Mouse (Mus musculus) lung, adult 18-20 months (tissue): ENCODE data around the gene Usb1.

Experiments used
- DNase-seq, 2 experiments: peaks; one replicate each; pipeline ENCODE4 v3.0.0; 2022; ENCODE audit warnings: mixed read lengths in 2 of 2

Usb1 gene

GRCm38 (mm10) chr8:95331720-95332436 lies at the start of gene Usb1, which contains the start of gene Zfp319:
TSS of gene Usb1 (plus strand) at chr8:95332284.
TSS of gene Zfp319 (minus strand) at chr8:95331950.
- DNase-seq, result peak; percentile 94 to 95

DNA sequence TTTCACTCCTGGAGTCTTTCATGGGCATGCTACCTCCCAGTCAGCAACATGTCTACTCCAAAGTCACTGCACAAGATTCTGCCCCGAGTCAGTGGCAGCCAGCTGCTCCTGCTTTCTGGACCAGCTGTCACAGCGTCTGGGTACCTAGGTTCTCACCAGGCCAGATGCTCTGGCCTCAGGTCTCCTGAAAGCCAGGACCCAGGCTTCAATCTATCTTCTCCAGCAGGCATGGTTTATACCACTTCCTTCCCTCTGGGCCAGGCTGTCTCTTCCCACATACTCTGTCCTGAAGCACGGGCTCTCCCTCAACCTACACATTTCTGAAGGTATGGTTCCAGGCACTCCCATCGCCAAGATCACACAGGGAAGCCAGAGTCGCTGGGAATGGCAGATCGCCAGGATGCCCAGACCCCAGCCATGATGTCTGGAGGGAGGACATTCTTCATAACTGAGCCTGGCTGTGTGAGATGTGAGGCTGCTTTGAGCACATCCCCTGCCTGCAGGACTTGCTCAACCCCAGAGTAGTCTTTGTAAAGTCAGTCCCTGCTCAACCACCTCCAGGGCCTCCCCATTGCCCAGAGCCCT lies 42.9 kb upstream of the Usb1 start:
- no peak for DNase-seq

DNA sequence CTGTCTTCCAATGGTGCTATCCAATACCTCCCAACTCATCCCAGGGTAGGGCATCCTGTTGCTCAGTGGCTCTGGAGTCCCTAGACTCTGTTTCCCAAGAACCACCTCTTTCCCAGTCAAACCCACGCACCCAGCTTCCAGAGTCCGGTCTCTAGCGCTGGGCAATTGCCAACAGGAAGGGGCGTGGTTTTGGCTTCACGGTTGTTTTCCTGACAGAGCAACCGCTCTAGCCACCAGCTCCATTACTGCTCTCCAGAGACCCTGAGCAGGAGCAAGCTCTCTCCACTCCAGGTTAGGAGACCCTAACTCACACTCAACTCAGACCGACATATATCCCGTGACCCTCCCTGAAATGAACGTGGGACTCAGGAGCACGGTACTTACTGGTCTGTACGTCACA lies 38.9 kb upstream of the Usb1 start:
- DNase-seq, result peak; percentile 85 to 89

- peak; percentile 28 to 59 for DNase-seq
Measured at GRCm38 (mm10) chr8:95293891-95294290, 38.2 kb upstream of the Usb1 start.

GRCm38 (mm10) chr8:95302410-95302809 lies 29.7 kb upstream of the Usb1 start:
- peak; percentile 17 to 46 for DNase-seq

DNA sequence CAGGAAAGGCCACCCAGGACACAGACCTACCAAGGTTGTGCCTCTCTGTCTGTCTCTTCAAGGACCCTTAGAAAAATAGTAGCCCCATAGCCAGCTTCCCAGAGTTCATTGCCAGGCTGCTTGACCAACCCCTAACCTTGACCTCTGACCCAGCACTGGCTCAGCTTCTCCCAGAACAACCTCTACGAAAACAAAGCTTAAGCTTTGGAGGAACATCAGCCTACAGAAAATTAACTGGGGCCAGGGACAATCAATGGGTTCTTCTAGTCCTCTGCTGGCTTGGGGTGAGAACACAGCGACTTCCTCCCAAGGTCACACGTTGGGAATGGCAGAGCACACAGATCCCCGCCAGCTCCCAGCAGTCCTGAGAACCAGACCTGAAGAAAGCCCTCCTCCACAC lies 26.6 kb upstream of the Usb1 start:
- no peak for DNase-seq

GRCm38 (mm10) chr8:95306431-95306830 lies 25.7 kb upstream of the Usb1 start, which contains the start of gene Cngb1:
TSS of gene Cngb1 (minus strand) at chr8:95306585.
- no peak for DNase-seq

DNA sequence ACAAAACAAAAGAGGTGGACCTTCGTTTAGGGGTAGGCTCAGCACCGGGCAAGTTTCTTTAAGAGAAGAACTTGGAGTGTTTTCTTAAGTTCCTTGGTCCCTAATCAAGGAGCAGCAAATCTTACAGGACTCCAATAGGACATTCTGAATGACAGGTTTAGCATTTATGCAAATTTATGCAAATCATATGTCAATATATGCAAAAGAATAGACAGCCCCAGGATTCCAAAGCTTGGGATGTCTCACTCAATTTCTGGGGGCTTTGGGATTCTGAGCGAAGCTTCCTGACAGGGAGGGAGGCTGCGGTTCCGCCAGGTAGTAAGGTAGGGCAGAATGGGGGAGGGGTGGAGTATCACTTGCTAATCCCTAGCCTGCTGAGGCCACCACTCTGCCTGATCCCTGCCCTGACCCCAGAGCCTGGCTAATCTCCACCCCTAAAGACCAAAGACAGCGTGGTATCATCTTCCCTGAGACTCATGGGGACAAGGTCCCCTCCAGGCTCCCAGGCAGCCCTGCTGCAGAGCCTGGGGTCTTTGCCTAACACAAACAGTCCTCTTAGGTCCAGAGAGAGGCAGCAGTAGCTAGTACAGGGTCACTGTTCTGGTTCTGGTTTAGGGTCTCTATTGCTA lies 21.6 kb upstream of the Usb1 start, which contains the start of gene Tepp:
TSS of gene Tepp (plus strand) at position 225 of the 629 bp plus-strand sequence.
- DNase-seq, result no peak

GRCm38 (mm10) chr8:95312836-95313235 lies 19.2 kb upstream of the Usb1 start:
- peak in 1 of 2 experiments; percentile 36 for DNase-seq

DNA sequence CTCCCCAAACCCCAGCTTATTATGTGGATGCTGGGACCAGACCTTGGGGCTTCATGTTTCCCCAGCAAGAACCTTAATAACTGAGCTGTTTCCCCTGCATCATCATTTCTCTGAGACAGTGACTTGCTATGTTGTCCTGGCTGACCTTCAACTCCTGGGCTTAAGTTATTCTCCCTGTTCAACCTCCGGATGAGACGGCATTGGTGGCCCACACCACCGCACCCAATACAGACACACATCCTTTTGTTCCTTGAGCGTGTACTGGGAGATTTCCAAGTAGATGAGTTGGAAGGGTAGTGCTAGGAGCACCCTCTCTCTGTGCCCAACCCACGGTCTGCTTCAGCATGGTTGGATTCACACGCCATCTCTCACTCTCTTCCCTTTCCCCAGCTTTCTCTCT lies 18.2 kb upstream of the Usb1 start:
- DNase-seq, result peak in 1 of 2 experiments; percentile 27

GRCm38 (mm10) chr8:95314707-95315106 lies 17.4 kb upstream of the Usb1 start:
- DNase-seq, result no peak

DNA sequence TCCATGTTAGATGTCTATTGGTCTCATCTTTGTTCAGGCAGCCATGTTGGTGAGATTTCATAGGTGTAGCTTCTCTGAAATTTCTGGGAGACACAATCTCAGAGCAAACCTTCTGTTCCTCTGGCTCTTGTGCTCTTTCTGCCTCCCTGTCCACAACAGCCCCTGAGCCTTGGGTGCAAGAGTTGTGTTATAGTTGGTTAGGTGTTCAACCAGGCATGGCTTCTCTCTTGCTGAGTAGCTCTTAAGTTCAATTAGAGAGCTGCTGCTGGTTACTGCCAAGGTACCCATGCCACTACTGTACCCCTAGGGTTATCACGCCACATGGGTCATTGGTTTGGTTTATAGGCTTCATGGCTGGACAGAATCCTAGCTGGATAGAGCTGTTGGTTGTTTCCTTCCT lies 16.7 kb upstream of the Usb1 start:
- no peak for DNase-seq

GRCm38 (mm10) chr8:95320224-95321139 lies 11.6 kb upstream of the Usb1 start:
- DNase-seq, result peak; percentile 86 to 90

GRCm38 (mm10) chr8:95323201-95323600 lies 8.9 kb upstream of the Usb1 start:
- no peak for DNase-seq

DNA sequence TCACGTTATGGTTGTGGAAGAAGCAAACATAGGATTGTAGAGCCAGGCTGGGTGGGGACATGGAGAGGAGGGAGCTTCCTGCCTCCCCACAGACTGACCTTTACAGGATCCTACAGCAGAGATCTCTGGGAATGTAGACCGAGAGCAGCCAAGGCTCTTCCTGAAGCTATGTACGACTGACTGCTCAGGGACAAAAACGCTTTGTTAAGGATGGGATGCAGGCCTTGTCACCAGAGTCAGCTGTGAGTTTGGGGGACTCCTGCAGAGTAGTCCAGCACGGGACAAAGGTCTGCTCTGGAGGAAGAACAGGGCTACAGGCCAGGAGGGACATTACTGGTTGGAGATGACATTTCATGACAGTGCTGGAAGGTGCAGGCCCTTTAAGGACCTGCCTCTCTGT lies 7.4 kb upstream of the Usb1 start:
- DNase-seq, result no peak

DNA sequence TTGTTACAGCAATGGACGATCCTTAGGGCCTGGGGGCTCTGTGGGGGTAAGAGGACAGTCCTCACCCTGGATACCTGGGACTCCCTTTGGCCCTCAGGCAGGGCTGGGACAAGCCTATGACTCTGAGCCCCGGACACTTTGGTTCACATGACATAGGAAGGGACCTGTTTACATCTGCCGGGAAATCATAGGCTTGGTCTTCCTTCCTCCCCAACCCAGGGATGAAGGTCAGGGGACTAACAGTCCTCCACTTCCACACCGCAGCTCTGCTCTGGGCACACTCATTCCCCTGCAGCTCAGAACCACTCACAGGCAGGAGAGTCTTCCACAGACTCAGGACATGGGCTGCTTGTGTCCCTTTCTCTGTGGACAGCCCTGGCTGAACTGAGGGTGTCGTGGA lies 5.3 kb upstream of the Usb1 start:
- peak in 1 of 2 experiments; percentile 55 for DNase-seq

DNA sequence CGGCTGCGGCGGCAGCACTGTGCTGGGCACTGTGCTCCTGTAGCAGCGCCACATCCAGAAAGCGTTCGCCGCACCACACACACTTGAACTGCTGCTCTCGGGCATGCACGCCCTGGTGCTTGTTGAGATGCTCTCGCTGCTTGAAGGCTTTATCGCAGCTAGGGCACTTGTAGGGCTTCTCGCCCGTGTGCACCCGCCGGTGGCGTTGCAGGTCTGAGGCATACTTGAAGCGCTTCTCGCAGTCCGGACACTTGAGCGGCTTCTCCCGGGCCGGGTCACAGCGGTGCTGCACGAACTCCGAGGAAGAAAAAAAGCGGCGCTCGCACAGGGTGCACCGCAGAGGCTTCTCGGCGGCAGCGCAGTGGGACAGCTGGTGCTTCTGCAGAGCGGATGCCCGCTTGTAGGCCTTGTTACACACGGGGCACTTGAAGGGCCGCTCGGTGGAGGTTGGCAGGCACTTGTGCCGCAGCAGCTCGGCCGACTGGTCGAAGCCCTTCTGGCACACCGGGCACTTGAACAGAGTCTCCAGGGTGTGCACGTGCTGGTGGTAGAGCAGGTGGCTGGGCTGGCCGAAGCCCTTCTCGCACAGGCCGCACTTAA lies 4.1 kb upstream of the Usb1 start:
- DNase-seq, result no peak

GRCm38 (mm10) chr8:95330367-95330766 lies 1.7 kb upstream of the Usb1 start:
- no peak for DNase-seq

GRCm38 (mm10) chr8:95331156-95331719 lies 846 bp upstream of the Usb1 start:
- peak in 1 of 2 experiments; percentile 71 for DNase-seq

DNA sequence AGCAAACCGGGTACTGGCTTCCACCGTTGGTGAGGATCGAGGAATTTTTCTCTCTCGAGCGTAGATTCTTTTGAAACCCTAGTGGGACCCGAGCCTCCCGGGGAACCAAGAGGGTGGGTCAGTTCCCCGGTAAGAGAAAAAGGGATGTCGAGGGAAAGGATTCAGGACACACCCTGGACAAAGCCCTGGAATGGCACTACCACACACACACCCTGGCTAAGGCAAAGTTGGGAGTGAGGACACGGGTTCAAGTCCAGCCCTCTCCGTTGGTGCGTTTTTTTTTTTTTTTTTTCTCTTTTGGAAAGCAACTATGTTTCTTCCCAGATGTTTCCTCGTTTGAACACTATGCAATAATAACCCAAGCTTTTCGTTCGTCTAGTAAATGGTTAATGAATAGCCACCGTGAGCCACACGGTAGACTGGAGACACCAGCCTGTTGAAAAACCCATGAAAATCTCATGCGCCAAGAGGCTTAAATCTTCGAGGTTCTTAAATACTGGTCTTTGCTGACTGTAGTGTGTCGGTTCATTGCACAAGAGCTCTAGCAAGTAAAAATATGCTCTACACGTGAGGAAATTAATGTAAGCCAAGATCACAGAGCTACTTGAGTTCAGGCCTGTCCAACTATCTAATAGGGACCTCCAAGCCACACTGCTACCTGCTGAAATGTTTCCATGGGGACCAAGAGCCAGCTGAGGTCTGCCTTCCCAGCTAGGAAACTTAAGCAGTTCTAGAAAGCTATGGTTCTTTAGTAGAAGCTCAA lies 534 bp downstream of the Usb1 start:
- DNase-seq, result no peak

GRCm38 (mm10) chr8:95335706-95336105 lies 3.6 kb downstream of the Usb1 start:
- DNase-seq, result no peak
